Mouse (Mus musculus): ENCODE measurements at regions not wholly inside any gene's neighbourhood (a gene's known extent, or its start where the extent isn't known, plus 50 kb on each side); places are given as distances from the start of the nearest gene placed in this dataset.

- TF ChIP-seq CTCF (IDR thresholded peaks at IDR 0.05 in 2 of 3, conservative IDR thresholded peaks at IDR 0.05 in 1 of 3; ENCODE audit: control insufficient read depth in 1 of 3, insufficient read depth in 1 of 3, low read depth in 2 of 3, low read length in 3 of 3, poor library complexity in 1 of 3, severe bottlenecking in 1 of 3) (no peak), POLR2A (IDR thresholded peaks at IDR 0.05; ENCODE audit: control insufficient read depth in 1 of 2, insufficient read depth in 1 of 2, low read depth in 1 of 2, low read length in 2 of 2, poor library complexity in 1 of 2) (no peak)
Measured at GRCm38 (mm10) chr4:95146268-95146667, 94.2 kb upstream of the Jun start.
